Mouse (Mus musculus): ENCODE measurements at regions not wholly inside any gene's neighbourhood (a gene's known extent, or its start where the extent isn't known, plus 50 kb on each side); places are given as distances from the start of the nearest gene placed in this dataset.

- DNase-seq (ENCODE audit: low spot score in 2 of 2): no peak
Measured at GRCm38 (mm10) chr1:61050346-61050745, 72.6 kb downstream of the Icos start.

DNA sequence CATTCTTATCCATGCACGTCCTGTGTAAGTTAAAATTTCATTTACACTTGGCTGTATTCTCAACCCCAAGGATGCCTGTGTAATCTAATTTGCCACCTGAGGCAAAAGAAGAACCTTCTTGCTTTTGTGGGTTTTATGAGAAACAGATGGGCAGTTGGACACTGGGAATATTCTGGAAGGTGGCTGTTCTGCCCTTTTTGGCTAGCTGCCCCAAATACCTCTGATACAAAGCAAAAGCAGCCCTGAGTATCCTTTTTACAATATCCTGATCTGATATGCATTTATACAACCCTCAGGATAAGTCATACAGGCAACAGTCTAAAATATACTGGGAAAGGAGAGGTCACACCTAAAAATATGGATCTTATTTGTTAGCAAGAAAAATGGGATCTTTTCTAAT, 75.9 kb downstream of the Icos start:
- DNase-seq (ENCODE audit: low spot score in 2 of 2): no peak

DNA sequence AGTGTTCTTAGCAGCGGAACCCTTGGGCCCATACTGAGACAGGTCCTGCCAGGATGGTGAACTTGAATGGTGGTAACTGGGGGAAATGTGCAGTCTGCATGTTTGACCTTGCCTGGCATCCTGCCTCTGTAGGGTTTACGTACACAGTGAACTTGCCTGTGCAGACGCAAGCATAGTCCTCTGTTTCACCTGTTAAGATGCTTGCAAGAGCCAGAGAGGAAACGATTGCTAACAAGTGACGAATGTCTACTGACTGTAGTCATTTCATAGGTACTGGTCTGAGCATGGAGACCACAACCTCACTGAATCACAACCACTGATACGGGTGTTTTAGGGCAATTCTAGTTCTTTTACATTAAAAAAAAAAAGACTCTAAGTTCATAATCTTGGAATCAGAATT, 76.7 kb downstream of the Icos start:
- no peak for DNase-seq (ENCODE audit: low spot score in 2 of 2)

DNA sequence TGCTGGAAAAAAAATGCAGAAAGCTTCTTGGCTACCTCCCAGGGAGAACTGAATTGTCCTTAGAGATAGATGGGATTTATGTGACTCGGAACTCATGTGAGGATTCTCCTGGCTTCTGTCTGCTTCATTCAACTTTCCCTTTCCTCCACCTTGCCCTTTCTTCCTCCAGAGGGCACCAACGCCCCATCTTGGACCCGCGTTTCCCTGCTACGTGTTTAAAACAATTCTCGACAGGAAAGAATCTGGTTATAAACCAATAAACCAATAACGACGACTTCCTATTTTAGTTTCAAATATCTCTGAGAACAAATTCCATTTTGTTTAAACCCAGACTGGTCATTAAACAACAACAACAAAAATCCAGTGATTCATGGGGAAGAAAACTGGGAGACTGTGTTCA, 77.4 kb downstream of the Icos start:
- peak in 1 of 2 experiments; percentile 9 for DNase-seq (ENCODE audit: low spot score in 2 of 2)

GRCm38 (mm10) chr1:61059910-61060536, 82.3 kb downstream of the Icos start:
- no peak for DNase-seq (ENCODE audit: low spot score in 2 of 2)

DNA sequence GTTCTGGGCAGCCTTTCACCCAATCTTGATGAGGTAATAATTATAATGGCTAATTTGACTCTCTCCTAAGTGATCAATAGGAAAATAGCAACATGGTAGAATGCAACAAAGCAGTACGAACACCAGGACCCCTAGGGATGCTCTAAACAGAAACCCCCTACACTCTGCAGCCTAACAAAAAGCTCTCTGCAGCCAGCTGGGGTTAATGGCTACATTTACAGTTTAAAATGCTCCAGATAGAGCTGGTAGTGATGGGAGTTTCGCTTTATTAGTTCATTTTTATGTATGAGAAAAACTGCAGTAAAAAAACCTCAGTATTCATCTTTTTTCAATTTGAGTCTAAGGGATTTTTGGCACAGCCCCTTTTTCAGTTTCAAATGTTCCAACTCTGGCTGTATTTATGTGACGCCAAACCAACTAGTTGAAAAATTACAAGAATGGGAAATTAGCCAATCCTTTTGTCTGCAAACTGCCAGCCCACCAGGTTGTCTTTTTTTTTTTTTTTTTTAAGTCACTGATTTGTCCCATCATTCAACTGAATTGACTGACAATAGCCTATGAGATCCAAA, 84.2 kb downstream of the Icos start:
- no peak for DNase-seq (ENCODE audit: low spot score in 2 of 2)

GRCm38 (mm10) chr1:61068112-61068511, 90.4 kb downstream of the Icos start:
- no peak for DNase-seq (ENCODE audit: low spot score in 2 of 2)

DNA sequence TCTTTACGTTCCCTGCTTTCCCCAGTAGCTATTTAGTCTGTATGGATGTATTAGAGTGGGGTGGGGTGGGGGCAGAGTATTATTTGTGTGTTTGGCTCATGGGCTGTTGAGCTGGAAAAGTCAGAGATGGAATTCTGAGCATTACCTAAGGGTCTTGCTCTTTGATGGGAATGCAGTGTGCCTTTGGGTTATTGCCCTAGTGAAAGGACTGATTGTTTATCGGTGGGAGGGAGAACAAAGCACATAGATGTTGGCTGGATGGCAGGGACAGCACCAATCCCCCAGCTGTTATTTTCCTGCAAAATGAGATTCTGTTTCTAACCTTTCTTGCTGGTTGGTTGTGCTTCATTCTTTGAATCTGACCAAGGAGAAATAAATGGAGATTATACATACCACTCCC, 96.4 kb downstream of the Icos start:
- no peak for DNase-seq (ENCODE audit: low spot score in 2 of 2)

DNA sequence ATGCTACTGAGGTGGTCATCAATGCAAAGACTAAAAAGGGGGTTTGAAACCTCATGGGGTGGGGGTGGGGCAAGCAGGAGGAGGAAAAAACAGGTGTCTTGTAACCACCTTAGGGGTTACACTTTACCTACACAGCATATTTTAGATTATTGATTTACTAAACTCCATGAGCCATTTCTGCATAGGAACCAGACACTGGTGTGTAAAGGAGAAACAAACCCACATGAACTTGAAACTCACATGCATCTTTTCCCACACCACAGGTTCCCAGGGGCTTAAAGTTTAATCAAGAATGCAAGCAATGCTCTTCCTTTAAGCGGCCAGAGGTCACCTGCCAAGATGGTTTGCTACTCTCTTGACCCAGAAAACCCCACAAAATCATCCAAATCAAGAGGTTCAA, 97.6 kb downstream of the Icos start:
- no peak for DNase-seq (ENCODE audit: low spot score in 2 of 2)

- DNase-seq (ENCODE audit: low spot score in 2 of 2): no peak
Measured at GRCm38 (mm10) chr1:61084732-61085131, 107.0 kb downstream of the Icos start.

DNA sequence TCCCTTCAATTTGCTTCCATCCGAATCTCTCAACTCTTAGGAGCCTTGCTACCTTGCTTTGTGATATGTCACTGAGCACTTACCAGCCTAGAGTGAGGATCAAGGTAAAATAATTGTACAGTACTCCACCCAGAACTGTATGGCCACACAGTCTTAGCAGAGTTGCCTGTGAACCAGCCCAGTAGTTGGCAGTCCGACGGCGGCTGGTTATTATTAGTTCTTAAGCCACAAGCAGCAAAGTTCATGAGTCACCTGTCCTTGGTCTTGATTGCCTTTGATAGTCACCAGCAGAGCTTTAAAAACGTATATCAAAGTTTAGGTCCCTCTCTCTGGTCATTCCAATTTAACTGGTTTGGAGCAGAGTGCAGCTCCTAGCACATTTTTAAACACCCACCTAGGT, 109.1 kb downstream of the Icos start:
- DNase-seq (ENCODE audit: low spot score in 2 of 2): no peak

- no peak for DNase-seq (ENCODE audit: low spot score in 2 of 2)
Measured at GRCm38 (mm10) chr1:61090801-61091200, 113.1 kb downstream of the Icos start.

- DNase-seq (ENCODE audit: low spot score in 2 of 2): no peak
Measured at GRCm38 (mm10) chr1:61095481-61096165, 117.9 kb downstream of the Icos start.

- DNase-seq (ENCODE audit: low spot score in 2 of 2): no peak
Measured at GRCm38 (mm10) chr1:61099341-61099740, 121.6 kb downstream of the Icos start.

DNA sequence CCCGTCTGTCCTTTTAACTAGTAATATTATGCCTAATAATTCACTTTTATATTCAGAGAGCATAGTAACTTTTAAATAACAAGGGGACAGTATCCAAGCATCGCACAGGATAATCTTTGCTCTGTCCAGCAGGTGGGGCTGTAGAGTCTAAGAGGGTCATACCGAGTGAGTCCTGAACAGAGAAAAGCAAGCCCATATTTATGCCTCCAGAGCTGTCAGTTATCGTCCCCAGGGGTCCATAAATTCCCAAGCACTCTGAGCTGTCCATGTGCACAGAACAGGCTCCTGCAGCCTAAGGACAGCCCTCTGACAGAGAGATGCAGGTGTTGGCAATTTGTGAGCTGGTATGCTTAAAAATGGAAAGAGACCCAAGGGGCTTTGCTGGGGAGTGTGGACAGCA, 124.0 kb downstream of the Icos start:
- peak in 1 of 2 experiments; percentile 20 for DNase-seq (ENCODE audit: low spot score in 2 of 2)

- DNase-seq (ENCODE audit: low spot score in 2 of 2): no peak
Measured at GRCm38 (mm10) chr1:61102346-61102745, 124.6 kb downstream of the Icos start.

GRCm38 (mm10) chr1:61103581-61103980, 125.9 kb downstream of the Icos start:
- no peak for DNase-seq (ENCODE audit: low spot score in 2 of 2)

DNA sequence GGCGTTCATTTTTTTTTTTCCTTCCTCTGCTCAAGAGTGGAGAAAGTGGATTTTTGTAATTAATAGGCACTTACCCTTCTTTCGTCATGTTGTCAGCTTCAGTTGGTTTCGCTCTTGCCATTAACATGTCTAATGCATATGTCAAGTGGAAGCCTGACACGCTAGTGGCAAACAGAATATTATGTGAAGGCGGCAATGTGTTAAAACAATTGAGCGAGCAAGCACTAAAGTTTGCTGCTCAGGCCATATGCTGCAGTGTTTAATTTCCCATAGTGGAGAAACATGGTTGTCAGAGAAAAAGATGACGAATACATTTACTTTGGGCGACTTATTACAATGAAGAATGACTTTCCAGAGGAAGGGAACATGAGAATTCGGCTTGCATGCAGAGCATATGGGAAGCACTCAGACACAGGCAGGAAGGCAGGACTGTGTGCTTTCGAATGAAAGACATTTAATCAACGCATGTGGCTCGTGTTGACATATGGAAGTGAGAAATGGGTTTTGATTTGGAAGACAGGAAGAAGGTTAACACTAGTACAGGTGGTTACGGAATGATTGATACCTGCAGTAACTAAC, 134.1 kb downstream of the Icos start:
- no peak for DNase-seq (ENCODE audit: low spot score in 2 of 2)

DNA sequence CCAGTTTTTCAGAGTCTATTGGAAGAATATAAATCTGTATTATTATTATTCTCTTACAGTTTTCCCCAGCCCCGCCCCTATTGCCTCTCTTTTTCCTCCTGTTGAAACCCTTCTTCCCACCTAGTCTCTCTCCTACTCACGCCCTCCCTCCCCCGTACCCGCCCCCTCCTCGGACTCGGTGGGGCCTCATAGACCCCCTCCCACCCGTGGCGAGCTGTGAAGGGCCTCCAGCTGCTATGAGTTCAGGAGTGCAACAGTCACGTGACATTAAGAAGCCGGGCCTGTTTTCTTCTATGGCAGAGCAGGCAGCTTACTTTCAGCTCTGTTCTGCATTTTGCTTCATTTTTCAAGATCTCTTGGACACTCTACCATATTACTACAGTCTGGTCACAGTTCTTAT, 139.8 kb downstream of the Icos start:
- no peak for DNase-seq (ENCODE audit: low spot score in 2 of 2)

DNA sequence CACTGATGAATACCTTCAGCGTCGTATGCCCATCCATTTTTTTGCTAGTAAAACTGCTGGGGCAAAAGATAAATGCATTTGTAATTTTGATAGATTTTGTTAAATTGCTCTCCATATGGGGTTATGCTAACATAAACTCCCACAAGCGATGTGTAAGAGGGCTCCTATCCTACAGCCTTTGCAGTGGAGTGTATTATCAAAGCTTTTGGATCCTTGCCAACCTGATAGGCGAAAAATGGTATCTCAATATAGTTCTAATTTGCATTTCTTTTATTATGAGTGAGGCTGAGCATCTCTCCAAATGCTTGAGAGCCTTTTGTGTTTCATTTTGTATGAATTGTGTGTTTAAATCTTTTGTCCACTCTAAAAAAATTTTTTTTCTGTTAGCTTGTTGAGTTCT, 140.3 kb downstream of the Icos start:
- DNase-seq (ENCODE audit: low spot score in 2 of 2): no peak

- no peak for DNase-seq (ENCODE audit: low spot score in 2 of 2)
Measured at GRCm38 (mm10) chr1:61121480-61121879, 143.8 kb downstream of the Icos start.

DNA sequence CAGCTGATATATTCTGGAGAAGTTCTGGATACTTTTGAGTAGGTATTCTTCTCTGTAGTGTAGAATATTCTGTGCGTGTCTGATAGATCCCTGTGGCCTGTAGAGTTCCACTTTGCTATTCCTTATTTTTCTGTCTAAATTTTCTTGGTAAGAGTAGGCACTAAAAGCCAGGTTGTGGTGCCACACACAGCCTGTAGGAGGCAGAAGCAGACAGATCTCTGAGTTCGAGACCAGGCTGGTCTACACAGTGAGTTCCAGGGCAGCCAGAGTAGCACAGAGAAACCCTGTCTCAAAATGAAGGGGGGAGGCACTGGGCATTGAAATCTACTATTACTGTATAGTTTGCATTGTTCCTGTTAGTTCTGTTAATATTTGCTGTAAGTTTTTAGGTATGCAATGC, 147.4 kb downstream of the Icos start:
- DNase-seq (ENCODE audit: low spot score in 2 of 2): no peak

All from natural killer cell, adult 2 months (primary cell).